Mouse (Mus musculus) liver, adult 2 months (tissue): ENCODE results near the gene Mrm2.

Experiments used
- CTCF ChIP-seq: fragments of 200-500 bp; IDR thresholded peaks from 2 replicates; pipeline ENCODE4 v1.5.1; 2011; ENCODE audit warnings: low read depth, low read length, control low read depth
- POLR2A ChIP-seq: fragments of 200-500 bp; IDR thresholded peaks from 2 replicates; pipeline ENCODE4 v1.6.1; 2011; ENCODE audit warnings: low read length, control low read depth; ENCODE audit not compliant: insufficient read depth; ENCODE audit errors: extremely low read depth

- TF ChIP-seq CTCF (peak; percentile 21; the same call in 1 of the 2 replicates), POLR2A (no peak)
Measured at GRCm38 (mm10) chr5:140333631-140334030, 1.9 kb upstream of the Mrm2 start.
